Mouse (Mus musculus) myocyte (in vitro differentiated cells): Measurements from ENCODE around the gene Lipi.

Experiments used
- E2F4 ChIP-seq: IDR thresholded peaks from one replicate; pipeline ENCODE4 v1.6.1; 2011; ENCODE audit warnings: mild to moderate bottlenecking, control low read depth, moderate library complexity; ENCODE audit not compliant: insufficient read depth
- MYOG ChIP-seq, 3 experiments: IDR thresholded peaks; one replicate each; pipeline ENCODE4 v1.6.1; 2011; ENCODE audit warnings: control low read depth in 2 of 3, low read depth in 2 of 3, mild to moderate bottlenecking in 2 of 3; ENCODE audit not compliant: insufficient read length in 2 of 3, control insufficient read depth in 1 of 3, insufficient read depth in 1 of 3
- POLR2A ChIP-seq: IDR thresholded peaks from one replicate; pipeline ENCODE4 v1.6.1; 2011; ENCODE audit warnings: low read depth, mild to moderate bottlenecking, control low read depth, moderate library complexity; ENCODE audit not compliant: insufficient read length
- POLR2AphosphoS2 ChIP-seq: IDR thresholded peaks from one replicate; pipeline ENCODE4 v1.6.1; 2011; ENCODE audit warnings: low read depth, control low read depth; ENCODE audit not compliant: insufficient read length
- TCF12 ChIP-seq: IDR thresholded peaks from one replicate; pipeline ENCODE4 v1.6.1; 2011; ENCODE audit warnings: mild to moderate bottlenecking, control low read depth; ENCODE audit not compliant: poor library complexity, insufficient read depth, severe bottlenecking
- USF1 ChIP-seq: IDR thresholded peaks from one replicate; pipeline ENCODE4 v1.6.1; 2011; ENCODE audit warnings: low read depth, mild to moderate bottlenecking, control low read depth, moderate library complexity

GRCm38 (mm10) chr16:75585961-75586360 is at the start of gene Lipi:
- TF ChIP-seq USF1 (no peak), E2F4 (no peak), POLR2A (no peak), TCF12 (no peak), MYOG (IDR thresholded peaks at IDR 0.05; ENCODE audit: control insufficient read depth in 1 of 3, insufficient read depth in 1 of 3, insufficient read length in 2 of 3, low read depth in 2 of 3) (no peak), POLR2AphosphoS2 (no peak)
